Mouse (Mus musculus) olfactory bulb, adult 2 months (tissue): ENCODE data around the gene Olfr13.

Experiments
- CTCF ChIP-seq: fragments of 200-500 bp; IDR thresholded peaks from 2 replicates; pipeline ENCODE4 v1.5.1; 2012; ENCODE audit warnings: low read depth, mild to moderate bottlenecking, low read length, moderate library complexity; ENCODE audit not compliant: insufficient read depth
- POLR2A ChIP-seq: fragments of 200-500 bp; IDR thresholded peaks from 2 replicates; pipeline ENCODE4 v1.6.1; 2012; ENCODE audit warnings: mild to moderate bottlenecking, low read depth, low read length, moderate library complexity; ENCODE audit not compliant: insufficient read depth

DNA sequence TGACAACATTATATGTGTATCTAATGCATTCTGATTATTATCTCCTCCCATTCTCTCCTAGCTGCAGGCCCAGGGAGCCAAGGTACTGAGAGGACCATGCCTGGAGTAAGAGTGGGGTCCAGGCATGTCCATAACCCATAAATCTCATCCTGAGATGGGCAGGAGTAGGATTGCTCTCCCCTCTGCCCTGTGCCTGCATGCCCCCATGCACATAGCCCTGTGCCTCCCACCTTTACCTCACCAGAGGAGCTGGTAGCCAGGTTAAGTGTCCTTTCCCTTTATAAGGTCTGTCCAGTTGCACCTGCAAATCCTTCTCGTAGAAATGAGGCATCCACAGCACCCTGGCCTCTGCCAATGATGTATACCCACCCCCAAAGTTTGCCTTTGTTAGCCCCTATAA is 6.2 kb downstream of the Olfr13 start:
- TF ChIP-seq CTCF (no peak), POLR2A (no peak)
